Mouse (Mus musculus): ENCODE results near the gene Tmem131l.

GRCm38 (mm10) chr3:83993089-83993516, 46.9 kb downstream of the Tmem131l start:
- TF ChIP-seq POLR2A (IDR thresholded peaks at IDR 0.05; ENCODE audit: borderline replicate concordance, control insufficient read depth, low read depth, low read length): no peak
- no peak for TF ChIP-seq CTCF (IDR thresholded peaks at IDR 0.05; ENCODE audit: control insufficient read depth, insufficient read depth, low read length)
